Mouse (Mus musculus) mesoderm, embryonic 11.5 days (tissue): Measurements from ENCODE around the gene Chac2.
"Not testable (repeated sequence)": the region's sequence is repeated elsewhere in the genome, so short reads cannot be mapped to it uniquely, and the experiment has no call there.

ENCODE experiments used
- DNase-seq: peaks from one replicate; pipeline ENCODE4 v3.0.0-alpha.2; 2012; ENCODE audit warnings: low read depth, low spot score

Chac2 gene

DNA sequence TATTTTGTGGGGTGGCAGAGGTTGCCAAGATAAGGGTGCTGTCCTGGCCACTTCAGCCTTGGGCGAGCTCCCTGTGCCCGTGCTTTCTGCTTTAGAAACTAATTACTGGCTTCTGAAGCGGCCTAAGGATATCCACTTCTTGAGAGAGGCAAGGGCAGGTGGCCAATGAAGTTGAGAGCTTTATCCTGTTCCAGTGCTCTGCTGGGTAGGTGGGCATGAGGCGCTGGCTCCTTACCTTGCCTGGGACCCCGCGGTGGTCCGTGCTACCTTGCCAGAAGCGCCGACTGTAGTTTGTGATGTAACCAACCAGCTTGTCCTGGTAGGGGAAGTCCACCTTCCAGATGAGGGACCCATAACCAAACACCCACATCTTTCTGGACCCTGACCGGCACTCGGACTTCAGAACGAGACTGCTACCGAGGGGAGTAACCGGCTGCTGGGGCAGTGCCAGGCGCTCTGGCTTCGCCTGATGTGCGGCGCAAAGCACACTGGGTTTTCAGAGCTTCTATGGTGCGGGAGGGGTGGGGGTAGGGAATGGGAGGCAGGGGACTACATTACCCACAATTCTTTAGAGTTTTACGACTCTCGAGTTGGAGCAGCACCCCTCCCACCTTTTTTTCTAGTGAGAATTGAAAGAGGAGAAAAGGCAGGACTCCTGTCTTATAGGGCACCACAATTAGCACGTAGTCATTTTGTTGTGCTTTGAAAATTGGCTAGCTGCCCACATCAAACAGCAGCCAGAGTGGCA is at the start of gene Chac2:
Chac2 (minus strand) TSS at position 474 of the 748 bp plus-strand sequence.
- peak; percentile 87 for DNase-seq

DNA sequence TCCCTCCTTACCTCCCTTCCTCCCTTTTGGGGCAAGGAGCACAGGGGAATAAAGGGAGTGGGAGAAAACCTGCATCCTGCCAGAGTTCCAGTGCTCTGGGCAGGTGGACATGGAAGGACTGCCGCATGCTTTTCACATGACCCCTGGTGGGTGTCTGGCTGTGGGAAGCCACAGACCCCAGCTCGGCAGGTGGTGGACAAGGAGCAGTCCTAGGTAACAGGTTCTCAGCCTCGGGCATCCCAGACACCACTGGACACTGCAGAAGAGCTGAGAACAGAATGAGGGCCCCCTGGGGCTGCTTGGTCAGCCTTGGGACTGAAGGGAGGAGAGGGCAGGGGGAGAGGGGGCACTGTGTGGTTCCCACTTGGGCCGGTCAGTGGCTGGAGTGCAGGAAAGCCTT is 48.8 kb upstream of the Chac2 start:
- DNase-seq, result no peak

DNA sequence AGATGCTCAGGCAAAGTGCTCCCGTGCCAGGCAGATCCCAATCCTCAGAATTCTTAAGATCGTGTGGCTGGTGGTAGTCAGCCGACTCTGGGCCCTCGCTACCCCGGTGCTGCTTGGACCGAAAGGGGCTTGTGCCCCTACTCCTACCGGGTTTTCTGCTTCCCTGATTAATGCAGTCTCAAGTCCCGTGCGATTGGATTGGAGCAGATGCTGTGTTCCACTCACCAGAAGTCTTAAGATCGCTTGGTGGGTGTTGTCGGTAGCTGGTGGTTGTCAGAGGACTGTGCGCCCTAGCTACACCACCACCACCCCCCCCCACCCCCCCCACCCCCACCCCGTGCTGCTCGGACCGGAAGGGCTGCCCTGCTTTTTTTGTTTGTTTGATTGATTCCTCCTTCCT is 31.3 kb upstream of the Chac2 start:
- not testable (repeated sequence) for DNase-seq

DNA sequence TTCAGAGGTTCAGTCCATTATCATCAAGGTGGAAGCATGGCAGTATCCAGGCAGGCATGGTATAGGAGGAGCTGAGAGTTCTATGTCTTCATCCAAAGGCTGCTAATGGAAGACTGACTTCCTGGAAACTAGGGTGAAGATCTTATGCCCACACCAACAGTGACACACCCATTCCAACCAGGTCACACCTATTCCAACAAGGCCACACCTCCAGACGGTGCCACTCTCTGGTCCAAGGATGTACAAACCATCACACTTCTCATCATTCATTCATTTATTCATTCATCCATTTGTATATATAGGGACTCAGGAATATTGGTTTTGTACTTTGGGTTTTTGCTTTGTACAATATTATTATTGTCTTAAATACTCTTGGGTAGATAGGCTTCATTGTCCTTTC is 23.5 kb upstream of the Chac2 start:
- DNase-seq, result not testable (repeated sequence)

DNA sequence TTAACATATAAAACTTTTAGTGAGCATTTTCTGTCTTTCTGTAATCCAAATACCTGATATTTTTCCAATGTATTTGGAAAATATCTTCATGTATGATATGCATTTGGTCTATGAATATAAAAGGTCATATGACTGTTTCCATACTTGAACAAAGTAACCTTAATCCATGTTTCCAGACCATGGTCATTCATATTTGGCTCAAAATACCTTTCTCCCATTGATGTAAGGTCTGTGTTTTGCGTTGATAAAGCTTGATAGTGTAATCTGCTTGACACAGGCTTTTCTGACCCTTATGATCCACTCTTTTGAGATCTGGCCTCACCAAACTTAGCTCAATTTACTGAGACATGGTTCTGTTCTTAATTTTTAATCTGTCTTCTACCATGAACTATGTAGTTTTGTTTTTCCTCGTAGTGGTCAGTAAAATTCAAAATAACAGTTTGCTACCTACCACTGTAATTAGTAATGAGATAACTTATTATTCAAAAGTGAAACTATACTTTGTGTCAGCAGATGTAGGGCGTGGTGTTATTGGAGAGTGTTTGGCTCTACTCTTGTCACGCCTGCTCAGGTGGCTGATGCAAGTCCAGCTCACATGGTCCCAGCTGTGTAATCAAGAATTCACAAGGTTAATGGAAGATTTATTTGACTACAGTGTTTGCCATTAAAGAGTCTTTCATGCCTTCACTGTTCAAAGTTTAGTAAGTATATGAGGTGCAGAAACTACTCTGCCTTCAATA is 15.2 kb upstream of the Chac2 start:
- no peak for DNase-seq

DNA sequence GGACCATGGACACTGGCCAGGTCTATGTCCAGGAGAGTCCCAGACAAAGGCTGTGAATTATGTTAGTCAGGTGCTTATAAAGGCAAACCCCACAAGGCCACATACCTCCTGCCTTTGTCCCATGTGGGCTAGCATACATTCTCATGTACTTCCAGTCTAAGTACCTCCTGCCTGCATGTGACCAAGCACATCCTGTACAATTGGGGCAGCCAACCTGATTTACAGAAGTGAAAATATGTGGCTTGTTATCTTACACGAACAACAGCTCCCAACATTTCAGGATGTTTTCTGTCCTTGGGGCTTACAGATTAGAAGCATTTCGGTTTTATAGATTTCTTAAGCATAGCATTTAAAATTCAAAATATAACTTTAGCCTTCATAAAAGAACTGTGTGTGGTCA is 13.9 kb upstream of the Chac2 start:
- DNase-seq, result no peak

DNA sequence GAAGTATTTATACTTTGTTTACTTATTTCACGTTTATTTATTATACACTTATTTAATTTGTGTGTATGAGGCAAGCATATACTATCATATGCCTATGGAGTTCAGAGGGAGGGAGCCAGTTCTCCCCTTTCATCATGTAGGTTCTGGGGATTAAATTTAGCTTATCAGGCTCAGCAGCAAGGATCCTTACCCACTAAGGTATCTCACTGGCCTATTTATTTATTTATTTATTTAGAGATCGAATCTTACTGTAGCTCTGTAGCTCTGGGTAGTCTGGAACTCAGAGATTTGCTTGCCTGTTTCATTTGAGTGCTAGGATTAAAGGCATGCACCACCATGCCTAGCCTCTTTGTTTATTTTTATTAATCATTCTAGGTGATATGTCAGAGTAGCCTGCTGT is 12.6 kb upstream of the Chac2 start:
- no peak for DNase-seq

DNA sequence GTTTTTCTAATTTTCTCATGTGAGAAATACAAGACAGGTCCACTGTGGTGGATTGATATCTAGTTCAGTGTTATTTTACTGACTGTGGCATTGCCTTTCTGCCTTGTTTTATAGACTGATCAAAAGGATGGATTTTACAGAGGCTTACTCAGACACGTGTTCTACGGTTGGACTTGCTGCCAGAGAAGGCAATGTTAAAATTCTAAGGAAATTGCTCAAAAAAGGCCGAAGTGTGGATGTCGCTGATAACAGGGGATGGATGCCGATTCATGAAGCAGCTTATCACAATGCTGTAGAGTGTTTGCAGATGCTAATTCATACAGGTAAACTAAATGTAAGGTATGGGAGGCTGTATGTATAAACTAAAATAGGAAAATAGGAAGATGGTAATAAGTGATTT is 12.0 kb upstream of the Chac2 start:
- DNase-seq, result no peak

DNA sequence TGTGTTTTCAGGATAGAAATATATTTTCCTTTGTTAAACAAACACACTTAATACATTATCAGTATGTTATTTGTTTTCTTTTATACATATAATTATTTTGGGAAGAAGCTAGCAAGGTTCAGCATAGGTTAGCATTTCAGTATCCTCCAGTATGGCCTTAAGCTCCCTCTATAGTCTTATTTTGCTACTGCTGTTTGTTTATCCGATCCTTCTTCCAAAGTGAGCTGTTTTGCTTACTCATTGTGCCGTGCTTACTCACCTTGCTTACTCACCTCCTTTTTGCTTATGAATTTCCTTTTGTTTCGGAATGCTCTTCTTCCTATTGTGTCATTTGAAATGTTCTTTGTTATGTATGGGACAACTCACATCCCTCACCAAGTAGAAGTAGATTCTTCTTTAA is 10.5 kb upstream of the Chac2 start:
- no peak for DNase-seq

DNA sequence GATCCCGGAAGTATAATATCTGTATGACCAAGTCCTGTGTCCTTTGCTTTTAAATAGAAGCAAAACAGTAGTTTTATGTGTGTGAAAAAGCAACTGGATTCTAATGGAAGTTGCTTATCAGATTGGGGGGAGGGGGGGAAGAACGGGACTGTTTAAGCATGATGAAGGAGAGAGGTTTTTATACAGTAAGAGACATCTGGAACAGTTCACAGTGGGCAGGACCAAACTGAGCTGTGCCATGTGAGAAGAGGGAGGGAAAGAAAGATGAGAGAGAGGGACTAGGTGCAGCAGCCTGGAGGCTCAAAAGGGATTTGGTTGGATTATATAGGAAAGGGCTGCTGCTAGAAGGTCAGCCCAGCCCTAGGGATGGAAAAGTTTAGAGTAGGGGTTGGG is 471 bp upstream of the Chac2 start:
- DNase-seq, result peak; percentile 29

DNA sequence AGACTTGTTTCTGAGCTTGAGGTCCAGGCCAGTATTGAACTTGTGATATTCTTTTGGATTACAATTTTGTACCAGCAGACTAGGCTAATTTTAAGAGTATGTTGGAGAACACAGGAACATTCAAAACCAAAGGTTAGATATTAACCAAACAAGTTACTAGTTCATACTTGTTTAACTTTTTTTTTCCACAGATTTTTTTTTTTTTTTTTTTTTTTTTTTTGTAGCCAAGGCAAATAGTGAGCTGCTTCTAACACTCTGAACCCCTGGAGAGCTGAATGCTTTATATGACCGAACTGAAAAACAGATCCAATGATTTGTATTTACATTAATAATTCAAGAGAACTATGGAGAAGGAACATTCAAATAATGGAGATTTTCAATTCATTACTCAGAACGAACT is 913 bp downstream of the Chac2 start:
- no peak for DNase-seq

DNA sequence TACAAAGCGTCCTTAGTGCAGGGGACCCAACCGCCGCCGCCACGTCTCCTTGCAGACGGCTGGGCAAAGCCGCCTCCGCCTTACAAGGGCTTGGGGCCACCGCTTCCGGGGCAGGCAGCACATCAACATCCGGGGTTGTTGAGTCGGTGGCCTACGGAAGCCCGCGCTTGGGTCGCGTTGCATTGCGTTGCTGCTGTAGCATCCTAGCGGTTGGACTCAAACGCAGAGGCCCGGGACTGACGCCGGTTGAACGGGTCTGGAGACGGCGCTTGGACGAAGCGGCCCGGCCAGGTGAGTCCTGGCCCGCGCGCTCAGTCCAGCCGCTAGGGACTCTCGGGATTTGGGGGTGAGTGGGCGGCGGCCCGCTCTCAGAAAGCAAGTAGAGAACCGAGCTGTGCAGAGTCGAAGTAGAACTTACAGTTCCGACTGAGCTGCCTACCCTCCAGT is 31.8 kb downstream of the Chac2 start, which contains the start of gene Erlec1:
Erlec1 (minus strand) TSS at position 57 of the 447 bp plus-strand sequence.
- peak; percentile 91 for DNase-seq

DNA sequence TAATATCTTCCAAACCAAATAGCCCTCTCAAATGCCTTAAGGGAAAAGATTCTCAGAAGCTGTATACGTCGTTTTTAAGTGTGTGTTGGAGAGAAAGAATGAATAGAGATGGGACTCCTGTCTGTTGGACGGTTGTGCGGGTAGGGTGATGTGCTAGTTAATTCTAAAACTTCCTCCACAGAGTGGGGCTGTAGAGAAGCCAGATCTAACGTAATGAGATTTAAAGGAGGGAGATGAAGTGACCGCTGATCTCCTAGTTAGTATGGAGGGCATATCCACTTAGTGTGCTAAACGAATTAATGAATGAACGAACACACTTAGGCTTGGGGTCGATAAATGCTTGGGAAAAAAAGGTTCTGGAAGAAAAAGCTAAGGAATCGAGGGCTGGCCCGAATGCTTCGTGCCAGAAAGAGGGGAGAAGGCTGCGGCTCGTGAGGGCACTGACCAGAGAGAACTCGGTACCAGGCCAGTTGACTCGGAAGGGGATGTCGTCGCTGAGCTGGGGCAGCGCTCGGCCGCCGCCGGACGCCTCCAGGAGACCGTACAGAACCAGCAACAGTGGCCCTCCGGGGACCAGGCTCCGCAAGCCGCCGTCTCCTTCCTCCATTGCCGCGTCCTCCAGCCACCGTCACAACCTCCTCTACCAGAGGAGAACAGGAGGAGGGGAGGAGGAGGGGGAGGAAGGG is 32.5 kb downstream of the Chac2 start:
- DNase-seq, result peak; percentile 27

DNA sequence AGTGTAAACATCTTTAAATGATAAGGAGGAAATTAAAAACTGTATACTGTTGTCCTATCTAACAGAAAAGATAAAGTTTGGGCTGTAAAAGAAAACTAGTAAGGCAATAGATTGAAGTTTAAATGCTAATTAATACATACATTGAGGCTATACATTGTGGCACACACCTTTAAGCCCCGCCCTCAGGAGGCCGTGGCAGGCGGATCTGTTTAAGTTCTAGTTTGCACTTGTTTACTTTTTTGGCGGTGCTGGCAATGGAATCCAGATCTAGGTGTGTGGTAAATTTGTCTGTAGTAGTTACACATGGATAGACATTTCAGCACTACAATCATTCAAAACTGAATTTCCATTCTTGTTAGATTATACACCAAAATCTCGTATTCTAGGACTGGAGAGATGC is 33.3 kb downstream of the Chac2 start:
- no peak for DNase-seq

DNA sequence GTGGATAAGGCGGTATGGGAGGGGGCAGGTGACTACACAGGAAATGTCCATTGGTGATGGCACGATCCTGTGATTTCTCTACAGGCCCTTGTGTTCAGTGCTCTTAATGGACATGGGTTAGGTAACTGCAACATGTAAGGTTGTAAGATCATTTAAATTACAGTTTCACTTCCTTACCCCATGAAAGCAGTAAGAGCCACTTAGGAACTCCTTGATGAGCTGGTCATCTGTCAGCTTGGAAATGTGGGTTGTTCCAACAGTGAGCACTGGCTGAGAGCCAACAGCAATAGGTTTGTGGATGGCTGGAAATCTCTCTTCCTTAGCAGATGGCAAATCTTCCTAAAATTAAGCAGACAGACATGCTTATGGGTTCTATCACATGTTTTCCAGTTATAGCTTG is 42.6 kb downstream of the Chac2 start:
- DNase-seq, result no peak

DNA sequence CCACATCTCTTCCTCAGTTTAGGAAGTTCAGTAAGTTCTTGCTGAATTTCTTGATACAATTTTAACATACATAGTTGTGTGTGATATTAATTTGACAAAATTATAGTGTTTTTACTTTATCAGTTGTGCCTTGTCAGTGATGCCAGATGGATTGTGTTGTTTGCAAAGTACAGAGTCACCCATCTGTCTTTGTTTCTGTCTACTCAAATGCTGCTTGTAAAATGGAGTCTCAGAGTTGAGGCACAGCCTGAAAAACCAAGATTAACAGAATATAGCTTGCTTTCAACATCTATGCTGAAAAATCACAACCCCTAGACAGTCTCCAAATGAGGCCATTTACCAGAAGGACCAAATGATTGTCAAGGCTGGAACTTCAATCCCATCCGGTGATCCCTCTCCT is 57.7 kb downstream of the Chac2 start:
- DNase-seq, result no peak

DNA sequence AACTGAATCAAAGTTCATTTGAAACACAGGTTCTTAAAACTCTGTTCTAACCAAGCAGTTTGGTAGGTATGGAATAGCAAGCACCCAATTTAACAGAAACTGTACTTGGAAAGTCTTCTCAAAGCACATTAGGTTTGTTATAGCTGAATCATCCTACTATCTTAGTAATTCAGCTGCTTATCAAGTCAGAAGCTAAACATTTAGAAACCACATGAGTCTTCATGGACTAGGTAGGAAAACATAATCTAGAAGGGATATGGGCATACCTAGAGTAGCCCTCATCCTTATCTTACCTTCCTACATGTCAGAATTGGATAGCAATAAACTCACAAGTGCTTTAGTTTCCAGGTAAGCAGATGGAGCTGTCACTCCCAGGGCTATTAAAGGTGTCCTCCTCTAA is 58.1 kb downstream of the Chac2 start:
- DNase-seq, result no peak
